Mouse (Mus musculus): ENCODE data around the gene Nrgn. TPM values are rescaled to one million over a fixed set of nuclear protein-coding genes. Genes with fewer than 3 reads are reported as not detected.

Gene Nrgn
- polyA plus RNA-seq, 1 experiment from 2014 or later, result 10.0 TPM

DNA sequence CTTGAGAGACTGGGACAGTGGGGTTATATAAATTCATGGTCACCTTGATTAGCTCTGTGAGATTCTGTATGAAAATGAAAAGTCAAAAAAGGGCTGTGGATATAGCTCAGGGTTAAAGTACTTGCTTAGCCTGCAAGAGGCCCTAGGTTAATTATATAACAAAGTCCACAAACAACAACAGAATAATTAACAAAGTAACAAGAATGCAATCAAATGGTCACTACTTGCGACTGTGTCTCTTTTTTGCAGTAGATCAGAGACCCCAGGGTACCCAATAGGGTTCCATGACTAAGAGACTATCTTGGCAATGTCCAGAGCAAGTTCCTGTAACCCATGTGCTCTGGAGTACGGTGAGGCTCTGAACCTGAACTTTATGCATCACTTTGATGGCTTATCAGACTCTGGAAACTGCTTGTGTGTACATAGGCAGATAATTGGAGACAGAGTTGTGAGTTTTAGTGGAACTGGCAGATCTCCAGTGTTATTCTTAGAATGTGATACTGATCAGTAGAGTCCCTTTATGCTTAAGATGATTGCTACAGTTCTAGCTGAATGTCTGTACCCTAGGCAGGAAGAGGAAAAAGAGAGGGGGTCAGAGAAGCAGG, 16.6 kb upstream of the Nrgn start:
- peaks cover 14% of the 10 kb centered on the region for H3K4me1 ChIP-seq (replicated peaks)
- no peaks in the 10 kb centered on the region for H3K9me3 ChIP-seq
- ATAC-seq (ENCODE audit: low read depth), result no peak
- no peak overlapping the region for H3K9ac ChIP-seq
- H3K27me3 ChIP-seq, result no peaks in the 10 kb centered on the region
- H3K27ac ChIP-seq (replicated peaks), result no peak overlapping the region
- no peaks in the 10 kb centered on the region for H3K36me3 ChIP-seq
- H3K4me3 ChIP-seq, result no peak overlapping the region
- no peak overlapping the region for H3K4me2 ChIP-seq
- 74% methylated on average over 2 of the region's 2 CpGs for WGBS

DNA sequence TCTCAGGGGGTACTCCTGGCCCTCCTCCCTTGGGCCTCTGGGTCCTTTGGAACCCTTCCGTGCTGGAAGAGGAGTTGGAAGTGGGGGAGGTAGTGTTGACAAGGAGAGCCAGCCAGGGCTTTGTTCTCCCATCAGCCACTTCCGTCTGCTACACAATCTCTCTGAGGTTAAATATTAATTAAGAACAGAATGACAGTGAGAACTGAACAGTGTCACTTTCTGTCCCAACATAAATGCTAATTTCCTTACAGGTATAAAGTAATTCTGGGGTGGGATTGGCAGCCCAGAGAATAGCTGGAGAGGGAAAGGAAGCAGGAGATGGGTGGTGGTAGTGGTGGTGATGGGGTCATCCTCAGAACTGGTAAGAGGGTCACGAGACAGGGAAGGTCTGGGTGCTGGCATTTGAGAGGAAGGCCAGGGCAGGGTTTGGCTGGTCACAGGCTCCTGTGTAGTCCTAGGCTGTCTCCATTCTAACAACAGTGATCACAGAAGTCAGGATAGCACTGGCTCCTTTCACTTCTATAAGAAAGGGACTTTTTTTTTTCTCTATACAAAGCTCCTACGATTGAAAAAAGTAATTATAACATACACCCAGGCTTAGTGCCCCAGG, 16.0 kb upstream of the Nrgn start:
- no peak overlapping the region for H3K9ac ChIP-seq
- no peak overlapping the region for H3K4me2 ChIP-seq
- peaks cover 14% of the 10 kb centered on the region for H3K4me1 ChIP-seq (replicated peaks)
- no peak for ATAC-seq (ENCODE audit: low read depth)
- H3K9me3 ChIP-seq, result no peaks in the 10 kb centered on the region
- no peak overlapping the region for H3K4me3 ChIP-seq
- no peaks in the 10 kb centered on the region for H3K27me3 ChIP-seq
- H3K36me3 ChIP-seq, result no peaks in the 10 kb centered on the region
- H3K27ac ChIP-seq (replicated peaks), result no peak overlapping the region
- 27% methylated on average over 4 of the region's 4 CpGs for WGBS

DNA sequence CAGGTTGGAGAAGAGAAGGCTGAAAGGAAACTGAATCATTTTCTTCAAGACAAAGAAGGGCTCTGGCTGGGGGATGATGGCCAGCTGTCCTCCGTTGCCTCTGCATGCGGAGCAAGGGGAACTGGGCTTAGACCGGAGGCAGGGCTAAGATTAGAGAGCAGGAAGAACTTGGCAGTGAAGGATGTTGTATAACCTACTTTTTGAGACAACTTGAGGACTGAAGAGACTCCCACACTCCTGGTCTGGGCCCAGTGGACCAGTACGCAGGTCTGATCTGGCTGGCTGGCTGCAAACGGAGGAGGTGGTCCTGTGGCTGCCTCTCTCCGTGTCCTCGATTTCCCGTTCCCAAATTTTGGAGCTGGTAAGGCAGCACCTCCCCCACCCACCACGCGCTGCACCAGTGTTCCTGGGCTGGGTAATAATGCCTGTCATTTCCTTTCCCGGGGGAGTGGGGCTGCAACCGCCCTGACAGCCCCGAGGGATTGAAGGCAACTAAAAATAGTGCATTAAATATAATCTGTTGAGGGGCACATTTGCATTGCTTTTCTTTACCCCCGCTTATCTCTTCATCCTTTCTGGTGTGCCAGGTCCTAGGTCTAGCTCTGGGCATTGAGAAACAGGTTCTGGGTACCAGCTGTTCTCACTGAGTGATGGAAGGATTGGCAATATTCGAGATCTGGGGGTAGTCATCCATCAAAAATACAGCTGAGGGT, 15.3 kb upstream of the Nrgn start:
- 27% methylated on average over 15 of the region's 15 CpGs for WGBS
- ATAC-seq (ENCODE audit: low read depth), result peak; percentile 40; the same call in 1 of the 2 replicates
- H3K27ac ChIP-seq (replicated peaks), result no peak overlapping the region
- H3K36me3 ChIP-seq, result no peaks in the 10 kb centered on the region
- no peaks in the 10 kb centered on the region for H3K27me3 ChIP-seq
- peaks cover 14% of the 10 kb centered on the region for H3K4me1 ChIP-seq (replicated peaks)
- no peaks in the 10 kb centered on the region for H3K9me3 ChIP-seq
- no peak overlapping the region for H3K4me3 ChIP-seq
- H3K9ac ChIP-seq, result no peak overlapping the region; the same call in 1 of the 2 replicates
- peak overlapping the region; percentile 30 for H3K4me2 ChIP-seq

DNA sequence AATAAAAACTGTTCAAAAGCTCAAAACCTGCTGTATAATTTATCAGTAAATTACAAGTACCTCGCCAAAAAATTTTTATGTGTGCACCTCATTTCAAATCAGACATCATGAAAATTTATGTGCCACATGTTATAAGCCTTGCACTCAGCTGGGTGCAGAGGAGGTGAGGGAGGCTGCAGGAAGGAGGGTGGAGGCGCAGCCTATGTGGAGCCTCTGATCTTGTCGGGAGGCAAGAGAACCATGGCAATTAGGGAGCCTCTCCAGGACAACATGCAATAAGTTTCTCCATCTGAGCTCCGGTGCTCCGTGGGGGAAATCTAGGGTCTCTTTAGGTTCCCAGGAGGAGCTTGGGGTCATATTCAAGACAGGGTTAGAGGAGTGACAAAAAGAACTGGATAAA, 14.8 kb upstream of the Nrgn start:
- 25% methylated on average over 5 of the region's 5 CpGs for WGBS
- Histone ChIP-seq H3K4me2 (no peak overlapping the region), H3K4me3 (no peak overlapping the region), H3K9ac (no peak overlapping the region), H3K9me3 (no peaks in the 10 kb centered on the region), H3K36me3 (no peaks in the 10 kb centered on the region), H3K27me3 (no peaks in the 10 kb centered on the region), H3K4me1 (replicated peaks) (peaks cover 14% of the 10 kb centered on the region), H3K27ac (replicated peaks) (no peak overlapping the region)
- ATAC-seq (ENCODE audit: low read depth), result no peak

DNA sequence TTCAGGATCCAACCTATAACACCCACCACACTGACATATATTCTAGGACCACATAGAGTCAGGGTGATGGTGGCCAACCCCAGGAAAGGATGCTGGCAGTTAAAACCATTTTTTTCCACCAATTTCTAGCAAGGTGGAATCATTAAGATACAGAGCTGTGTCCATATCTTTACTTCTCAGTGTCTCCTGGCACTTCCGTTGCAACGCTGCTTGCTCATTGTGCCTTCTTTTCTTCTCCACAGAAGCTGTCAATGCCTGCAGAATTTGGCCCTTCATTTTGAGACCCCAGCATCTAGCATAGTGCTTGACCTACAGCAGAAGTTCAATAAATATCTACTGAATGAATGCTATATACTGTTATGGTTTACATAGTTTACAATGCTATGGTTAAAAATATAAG, 14.3 kb upstream of the Nrgn start:
- no peaks in the 10 kb centered on the region for H3K27me3 ChIP-seq
- no peak overlapping the region for H3K4me2 ChIP-seq
- no peaks in the 10 kb centered on the region for H3K36me3 ChIP-seq
- no peaks in the 10 kb centered on the region for H3K9me3 ChIP-seq
- WGBS, result 97% methylated on average over 2 of the region's 2 CpGs
- H3K9ac ChIP-seq, result no peak overlapping the region
- H3K4me1 ChIP-seq (replicated peaks), result peaks cover 14% of the 10 kb centered on the region
- H3K4me3 ChIP-seq, result no peak overlapping the region
- H3K27ac ChIP-seq (replicated peaks), result no peak overlapping the region
- ATAC-seq (ENCODE audit: low read depth), result no peak

DNA sequence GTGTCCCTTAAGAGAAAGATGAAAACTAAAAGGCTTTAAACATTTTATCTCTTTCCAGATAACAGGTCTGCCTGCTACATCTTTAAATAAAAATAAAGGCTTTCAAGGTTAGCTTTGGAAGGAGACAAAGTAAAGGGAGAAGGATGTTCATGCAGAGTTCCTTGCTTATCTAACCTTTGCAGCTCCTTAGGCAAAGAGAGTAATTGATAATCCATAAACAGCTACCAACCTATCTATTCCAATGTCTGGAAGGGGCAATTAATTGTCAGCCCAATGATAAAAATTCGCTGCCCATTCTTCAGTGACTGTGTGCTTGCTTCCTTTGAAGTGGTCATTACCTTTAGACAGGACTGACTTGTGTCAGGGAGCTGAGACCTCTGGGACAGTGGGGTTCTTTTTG, 11.1 kb upstream of the Nrgn start:
- H3K4me2 ChIP-seq, result no peak overlapping the region
- no peaks in the 10 kb centered on the region for H3K27me3 ChIP-seq
- 37% methylated on average over 1 of the region's 1 CpGs for WGBS
- H3K27ac ChIP-seq (replicated peaks), result no peak overlapping the region
- H3K4me3 ChIP-seq, result no peak overlapping the region
- no peaks in the 10 kb centered on the region for H3K36me3 ChIP-seq
- H3K9me3 ChIP-seq, result no peaks in the 10 kb centered on the region
- peaks cover 14% of the 10 kb centered on the region for H3K4me1 ChIP-seq (replicated peaks)
- ATAC-seq (ENCODE audit: low read depth), result no peak
- H3K9ac ChIP-seq, result no peak overlapping the region

DNA sequence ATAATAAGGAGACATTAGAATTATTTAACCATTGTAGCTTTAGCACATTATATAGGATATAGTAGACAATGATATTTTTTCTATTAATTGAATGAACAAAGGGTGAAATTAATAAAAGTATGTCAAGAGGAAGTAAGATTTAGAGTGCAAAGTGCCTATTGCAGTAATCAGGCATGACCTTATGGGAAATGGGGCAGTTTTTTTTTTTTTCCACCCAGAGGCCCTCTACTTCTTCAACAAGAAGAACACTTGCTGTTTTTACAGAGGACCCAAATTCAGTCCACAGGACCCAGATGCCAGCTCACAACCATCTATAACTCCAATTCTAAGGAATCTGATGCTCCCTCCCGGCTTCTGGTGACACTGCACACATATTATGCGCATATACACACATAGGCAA, 7.9 kb upstream of the Nrgn start:
- H3K36me3 ChIP-seq, result no peaks in the 10 kb centered on the region
- no peaks in the 10 kb centered on the region for H3K9me3 ChIP-seq
- H3K27me3 ChIP-seq, result peaks cover 12% of the 10 kb centered on the region
- no peaks in the 10 kb centered on the region for H3K4me1 ChIP-seq (replicated peaks)
- no peak overlapping the region for H3K9ac ChIP-seq
- no peak overlapping the region for H3K4me3 ChIP-seq
- H3K27ac ChIP-seq (replicated peaks), result no peak overlapping the region
- WGBS, result 84% methylated on average over 2 of the region's 2 CpGs
- no peak overlapping the region for H3K4me2 ChIP-seq
- ATAC-seq (ENCODE audit: low read depth), result no peak

DNA sequence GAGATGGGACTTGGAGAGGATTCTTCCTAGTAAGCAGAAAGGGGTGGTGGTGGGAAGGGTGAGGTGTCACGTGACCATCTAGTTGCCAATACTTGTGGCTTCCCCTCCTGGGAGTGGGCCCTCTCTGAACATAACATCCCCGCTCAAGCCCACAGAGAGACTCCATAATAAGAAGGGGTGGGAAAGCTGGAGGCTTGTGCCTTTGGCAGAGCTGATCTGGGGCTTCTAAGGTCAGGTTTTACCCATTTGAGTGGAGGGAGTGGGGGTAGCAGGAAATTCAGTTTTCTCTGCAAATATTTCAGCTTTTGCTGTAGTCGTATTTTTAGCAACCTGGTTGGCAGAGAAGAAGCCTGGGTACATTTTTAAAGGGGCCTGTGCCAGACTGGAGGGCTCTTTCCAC, 3.7 kb upstream of the Nrgn start:
- no peak overlapping the region for H3K27ac ChIP-seq (replicated peaks)
- H3K27me3 ChIP-seq, result peaks cover 51% of the 10 kb centered on the region
- 79% methylated on average over 3 of the region's 3 CpGs for WGBS

DNA sequence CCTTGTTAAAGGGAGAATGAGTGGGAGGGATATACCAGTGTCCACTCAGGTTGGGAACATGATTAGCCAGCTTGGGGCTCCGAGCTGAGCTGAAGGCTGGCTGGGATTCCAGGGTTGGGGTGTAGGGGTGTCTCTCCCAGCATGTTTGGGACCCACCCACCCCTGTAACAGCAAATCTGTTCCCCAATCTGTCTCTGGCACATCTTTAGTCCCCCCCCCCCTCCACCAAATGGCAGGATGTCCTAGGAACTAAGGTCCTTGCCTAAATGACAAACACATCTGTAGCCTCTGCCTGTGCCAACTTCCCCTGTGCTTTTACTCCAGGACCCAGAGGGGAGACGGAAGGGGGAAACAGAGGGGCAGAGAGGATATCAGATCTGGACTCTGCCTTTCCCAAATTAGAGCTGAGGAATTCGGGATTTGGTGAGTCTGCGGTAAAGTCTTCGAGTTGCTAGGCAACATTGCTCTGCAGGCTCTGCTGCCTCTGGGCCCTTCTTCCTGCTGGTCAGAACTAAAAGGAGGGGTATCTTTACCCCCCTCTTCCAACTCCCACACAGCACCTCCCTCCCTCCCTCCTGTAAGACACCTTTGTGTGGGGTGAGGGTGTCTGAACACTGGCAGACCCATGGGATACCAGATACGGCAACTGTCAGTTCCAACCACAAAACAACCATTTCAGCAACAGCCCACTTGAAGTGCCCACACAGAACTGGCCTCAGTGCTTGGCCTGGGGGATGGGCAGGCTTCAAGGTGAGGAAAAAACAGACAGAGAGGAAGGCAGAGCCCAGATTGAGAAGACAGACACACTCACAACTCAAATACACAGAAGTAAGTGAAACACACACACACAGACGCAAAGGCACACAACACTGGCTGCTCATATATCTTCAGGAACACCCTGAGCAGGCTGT, 2.4 kb upstream of the Nrgn start, which contains the start of gene Siae:
TSS of gene Siae (plus strand) at position 861 of the 911 bp plus-strand sequence.
- H3K27ac ChIP-seq (replicated peaks), result no peak within 1 kb of the TSS
- no peak for ATAC-seq (ENCODE audit: low read depth)

More for the DNA sequence above, 3.7 kb upstream of the Nrgn start:
- H3K4me3 ChIP-seq, result no peak overlapping the region
- no peak overlapping the region for H3K4me2 ChIP-seq
- H3K4me1 ChIP-seq (replicated peaks), result peaks cover 9% of the 10 kb centered on the region
- H3K9me3 ChIP-seq, result no peaks in the 10 kb centered on the region
- no peaks in the 10 kb centered on the region for H3K36me3 ChIP-seq
- no peak for ATAC-seq (ENCODE audit: low read depth)
- no peak overlapping the region for H3K9ac ChIP-seq

DNA sequence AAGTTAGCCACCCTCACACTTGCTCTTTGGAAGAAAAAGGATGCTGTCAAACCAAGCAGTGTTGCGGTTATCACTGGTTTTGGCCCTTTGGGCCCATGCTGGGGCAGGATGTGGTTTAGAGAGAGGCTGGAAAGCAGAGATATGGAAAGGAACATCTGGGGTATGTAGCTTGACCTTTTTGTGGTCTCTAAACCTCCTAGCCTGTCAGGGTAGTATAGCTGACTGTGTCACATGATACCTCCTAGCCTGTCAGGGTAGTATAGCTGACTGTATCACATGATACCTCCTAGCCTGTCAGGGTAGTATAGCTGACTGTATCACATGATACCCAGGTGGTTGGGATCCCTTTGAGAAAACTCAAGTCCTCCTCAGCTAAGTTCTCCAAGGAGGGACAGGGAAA, 1.6 kb upstream of the Nrgn start:
- Histone ChIP-seq H3K4me1 (replicated peaks) (peaks cover 9% of the 10 kb centered on the region), H3K9me3 (no peaks in the 10 kb centered on the region), H3K4me2 (no peak overlapping the region), H3K9ac (no peak overlapping the region), H3K27ac (replicated peaks) (no peak overlapping the region), H3K36me3 (no peaks in the 10 kb centered on the region), H3K27me3 (peaks cover 72% of the 10 kb centered on the region), H3K4me3 (no peak overlapping the region)
- ATAC-seq (ENCODE audit: low read depth), result no peak
- 94% methylated on average over 1 of the region's 1 CpGs for WGBS

More for the DNA sequence above, 2.4 kb upstream of the Nrgn start, which contains the start of gene Siae:
- 33% methylated on average over 7 of the region's 7 CpGs for WGBS
- Histone ChIP-seq H3K9ac (no peak within 1 kb of the TSS), H3K4me3 (no peak within 1 kb of the TSS), H3K4me1 (replicated peaks) (peaks cover 9% of the 10 kb centered on the region), H3K27me3 (peaks cover 64% of the 10 kb centered on the region), H3K36me3 (no peaks in the 10 kb centered on the region), H3K4me2 (no peak within 1 kb of the TSS), H3K9me3 (no peaks in the 10 kb centered on the region)

DNA sequence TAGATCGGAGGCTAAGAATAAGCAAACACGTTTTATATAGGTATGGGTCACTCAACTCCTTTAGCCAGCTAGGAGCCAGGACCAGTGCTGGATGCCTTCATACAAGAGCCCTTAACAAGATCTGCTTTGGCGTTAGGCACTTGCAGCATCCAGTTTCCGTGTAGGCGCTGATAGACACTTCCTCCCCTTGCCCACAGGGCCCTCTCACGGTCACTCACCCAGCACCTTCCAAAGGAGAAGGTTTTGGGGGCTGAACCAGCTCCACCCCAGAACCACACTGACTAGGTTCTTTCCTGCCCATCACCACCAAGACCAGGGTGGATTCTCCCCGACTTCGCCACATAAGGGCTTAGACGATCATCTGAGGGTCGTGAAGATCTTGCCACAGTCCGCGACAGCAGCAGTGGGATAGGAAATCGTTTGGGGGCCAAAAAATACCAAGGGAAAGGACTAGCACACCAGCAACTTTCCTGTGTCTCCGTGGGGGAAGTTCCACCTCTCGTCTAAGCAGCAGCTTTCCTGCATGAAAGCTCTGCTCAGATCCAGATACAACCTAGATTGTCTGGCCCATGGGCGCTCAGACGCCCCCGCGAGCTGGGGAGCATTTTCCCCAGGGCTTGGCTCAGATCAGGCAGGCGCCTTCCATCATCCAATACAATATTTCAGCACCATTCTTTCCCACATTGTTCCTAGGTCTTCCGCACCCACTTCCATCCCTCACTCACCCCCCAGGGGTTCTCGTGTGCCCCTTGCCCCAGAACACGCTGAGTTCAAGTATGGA, 763 bp downstream of the Nrgn start:
- Histone ChIP-seq H3K4me1 (replicated peaks) (peaks cover 9% of the 10 kb centered on the region), H3K27me3 (peaks cover 93% of the 10 kb centered on the region), H3K4me3 (peak overlapping the region; percentile 43), H3K27ac (replicated peaks) (no peak overlapping the region), H3K4me2 (peak overlapping the region; percentile 86), H3K9ac (peak overlapping the region; percentile 64), H3K9me3 (no peaks in the 10 kb centered on the region), H3K36me3 (no peaks in the 10 kb centered on the region)
- ATAC-seq (ENCODE audit: low read depth), result no peak
- WGBS, result 3% methylated on average over 23 of the region's 23 CpGs
